Mouse (Mus musculus) midbrain, embryonic 14.5 days (tissue): Measurements from ENCODE around the gene Spem1. TPM values are rescaled to one million over a fixed set of nuclear protein-coding genes. Genes with fewer than 3 reads are reported as not detected.

Source experiments
- ATAC-seq: fragments of 200-750 bp; cut with Nextera tagmentation; 2 replicates; pipeline ENCODE4 v1.8.0; 2017; ENCODE audit warnings: moderate number of reproducible peaks, moderate library complexity; ENCODE audit not compliant: low FRiP score, low TSS enrichment
- DNase-seq: peaks from one replicate; pipeline ENCODE4 v3.0.0-alpha.2; 2015
- H3K27ac ChIP-seq: fragments of 300-500 bp; sonication (generic); replicated peaks from 2 replicates; pipeline ENCODE4 v1.5.1; 2014; ENCODE audit warnings: mild to moderate bottlenecking, low read depth, low read length, moderate library complexity
- H3K27me3 ChIP-seq: fragments of 300-500 bp; sonication (generic); 2 replicates; pipeline ENCODE4 v1.6.1; 2014; ENCODE audit warnings: low read length, control low read depth, mixed read lengths; ENCODE audit not compliant: control insufficient read depth, insufficient read depth
- H3K36me3 ChIP-seq: fragments of 300-500 bp; sonication (generic); 2 replicates; pipeline ENCODE4 v1.6.1; 2014; ENCODE audit warnings: low read length, control low read depth; ENCODE audit not compliant: control insufficient read depth, insufficient read depth
- H3K4me1 ChIP-seq: fragments of 300-500 bp; sonication (generic); 2 replicates; pipeline ENCODE4 v1.6.1; 2014; ENCODE audit warnings: mild to moderate bottlenecking, antibody characterized with exemption, low read length, control low read depth; ENCODE audit not compliant: control insufficient read depth, insufficient read depth
- H3K4me2 ChIP-seq: fragments of 300-500 bp; sonication (generic); 2 replicates; pipeline ENCODE4 v1.6.1; 2014; ENCODE audit warnings: mild to moderate bottlenecking, low read length, moderate library complexity
- H3K4me3 ChIP-seq: fragments of 300-500 bp; sonication (generic); replicated peaks from 2 replicates; pipeline ENCODE4 v1.5.1; 2014; ENCODE audit warnings: low read depth, low read length
- H3K9ac ChIP-seq: fragments of 300-500 bp; sonication (generic); replicated peaks from 2 replicates; pipeline ENCODE4 v1.6.1; 2014; ENCODE audit warnings: mild to moderate bottlenecking, low read length, moderate library complexity
- H3K9me3 ChIP-seq: fragments of 300-500 bp; sonication (generic); 2 replicates; pipeline ENCODE4 v1.6.1; 2016; ENCODE audit warnings: low read length, control low read depth, mixed read lengths; ENCODE audit not compliant: control insufficient read depth
- WGBS: fragments of 180-500 bp; shearing (Covaris S2); extraction: QIAGEN DNeasy Blood & Tissue Kit; methylation state at CpG from one replicate; pipeline ENCODE4 v1.1.7; 2014; 5-methylcytosine and 5-hydroxymethylcytosine counted together
- polyA plus RNA-seq: library from polyadenylated mRNA; unstranded; fragments of >200 nt; fragmentation: Nextera tagmentation; extraction: Ambion mirVana; gene quantifications from 2 replicates; pipeline ENCODE4 v1.2.1, GENCODE M21; 2014

Gene Spem1
- polyA plus RNA-seq, 1 experiment from 2014 or later: 0.49 TPM

- peak overlapping the region; percentile 94 for H3K4me3 ChIP-seq
- H3K27me3 ChIP-seq: no peaks in the 10 kb centered on the region
- H3K4me2 ChIP-seq: peak overlapping the region; percentile 99
- H3K4me1 ChIP-seq: peaks cover 31% of the 10 kb centered on the region
- no peaks in the 10 kb centered on the region for H3K9me3 ChIP-seq
- peak overlapping the region; percentile 96 for H3K27ac ChIP-seq
- H3K9ac ChIP-seq: peak overlapping the region; percentile 57
- ATAC-seq (no peak), DNase-seq (no peak)
- peaks cover 3% of the 10 kb centered on the region for H3K36me3 ChIP-seq
- WGBS: 0% methylated on average over 7 of the region's 7 CpGs
Observed at GRCm38 (mm10) chr11:69838714-69839104, 16.7 kb upstream of the Spem1 start.

GRCm38 (mm10) chr11:69837952-69838713, 16.2 kb upstream of the Spem1 start, which contains the start of gene Tmem256:
Gene Tmem256, plus strand, starts transcription at chr11:69838514.
- H3K27ac ChIP-seq: peak within 1 kb of the TSS; percentile 96
- H3K4me2 ChIP-seq: peak within 1 kb of the TSS; percentile 99
- H3K9ac ChIP-seq: peak within 1 kb of the TSS; percentile 95
- no peaks in the 10 kb centered on the region for H3K27me3 ChIP-seq
- peak; percentile 87 for ATAC-seq
- peak; percentile 98 for DNase-seq
- H3K36me3 ChIP-seq: peaks cover 8% of the 10 kb centered on the region
- H3K9me3 ChIP-seq: no peaks in the 10 kb centered on the region
- peak within 1 kb of the TSS; percentile 94 for H3K4me3 ChIP-seq
- H3K4me1 ChIP-seq: peaks cover 34% of the 10 kb centered on the region
- WGBS: under 1% methylated on average over 34 of the region's 34 CpGs

- peak; percentile 79; the same call in 1 of the 2 replicates for ATAC-seq
- Histone ChIP-seq H3K4me1 (peaks cover 34% of the 10 kb centered on the region), H3K36me3 (peaks cover 14% of the 10 kb centered on the region), H3K4me2 (peak within 1 kb of the TSS; percentile 99), H3K4me3 (peak within 1 kb of the TSS; percentile 94), H3K9me3 (no peaks in the 10 kb centered on the region), H3K9ac (peak within 1 kb of the TSS; percentile 95), H3K27ac (peak within 1 kb of the TSS; percentile 96), H3K27me3 (no peaks in the 10 kb centered on the region)
- DNase-seq: peak; percentile 93
- WGBS: 0% methylated on average over 32 of the region's 32 CpGs
Observed at GRCm38 (mm10) chr11:69837604-69837951, 15.6 kb upstream of the Spem1 start, which contains the start of gene Nlgn2. Gene Nlgn2, minus strand, starts transcription at chr11:69837784.

GRCm38 (mm10) chr11:69836703-69837576, 15.0 kb upstream of the Spem1 start:
- under 1% methylated on average over 52 of the region's 52 CpGs for WGBS
- peak overlapping the region; percentile 96 for H3K27ac ChIP-seq
- no peaks in the 10 kb centered on the region for H3K9me3 ChIP-seq
- ATAC-seq: peak; percentile 6; the same call in 1 of the 2 replicates
- H3K4me1 ChIP-seq: peaks cover 34% of the 10 kb centered on the region
- peak; percentile 72 for DNase-seq
- peak overlapping the region; percentile 95 for H3K9ac ChIP-seq
- peaks cover 20% of the 10 kb centered on the region for H3K36me3 ChIP-seq
- no peaks in the 10 kb centered on the region for H3K27me3 ChIP-seq
- peak overlapping the region; percentile 99 for H3K4me2 ChIP-seq
- H3K4me3 ChIP-seq: peak overlapping the region; percentile 94

GRCm38 (mm10) chr11:69835966-69836335, 14.0 kb upstream of the Spem1 start:
- peaks cover 34% of the 10 kb centered on the region for H3K4me1 ChIP-seq
- ATAC-seq (no peak), DNase-seq (peak; percentile 29)

GRCm38 (mm10) chr11:69835326-69835965, 13.5 kb upstream of the Spem1 start:
- Histone ChIP-seq H3K9ac (peak overlapping the region; percentile 95), H3K27me3 (no peaks in the 10 kb centered on the region), H3K4me1 (peaks cover 34% of the 10 kb centered on the region), H3K36me3 (peaks cover 34% of the 10 kb centered on the region), H3K4me2 (peak overlapping the region; percentile 99), H3K9me3 (no peaks in the 10 kb centered on the region), H3K4me3 (peak overlapping the region; percentile 94), H3K27ac (peak overlapping the region; percentile 96)
- under 1% methylated on average over 9 of the region's 9 CpGs for WGBS
- peak; percentile 64 for DNase-seq
- no peak for ATAC-seq

More at GRCm38 (mm10) chr11:69835966-69836335, 14.0 kb upstream of the Spem1 start:
- Histone ChIP-seq H3K27me3 (no peaks in the 10 kb centered on the region), H3K27ac (peak overlapping the region; percentile 96), H3K36me3 (peaks cover 29% of the 10 kb centered on the region), H3K4me2 (peak overlapping the region; percentile 99), H3K9me3 (no peaks in the 10 kb centered on the region), H3K4me3 (peak overlapping the region; percentile 94), H3K9ac (peak overlapping the region; percentile 95)
- 2% methylated on average over 4 of the region's 4 CpGs for WGBS

GRCm38 (mm10) chr11:69834001-69834549, 12.1 kb upstream of the Spem1 start:
- Histone ChIP-seq H3K4me1 (peaks cover 30% of the 10 kb centered on the region), H3K9ac (peak overlapping the region; percentile 95), H3K36me3 (peaks cover 41% of the 10 kb centered on the region), H3K4me2 (peak overlapping the region; percentile 99), H3K9me3 (no peaks in the 10 kb centered on the region), H3K27ac (peak overlapping the region; percentile 96), H3K4me3 (peak overlapping the region; percentile 94), H3K27me3 (no peaks in the 10 kb centered on the region)
- WGBS: 5% methylated on average over 47 of the region's 48 CpGs
- peak; percentile 71 for DNase-seq
- no peak for ATAC-seq

GRCm38 (mm10) chr11:69833554-69833953, 11.6 kb upstream of the Spem1 start:
- Histone ChIP-seq H3K9ac (peak overlapping the region; percentile 95), H3K9me3 (no peaks in the 10 kb centered on the region), H3K4me2 (peak overlapping the region; percentile 99), H3K36me3 (peaks cover 41% of the 10 kb centered on the region), H3K4me3 (peak overlapping the region; percentile 94), H3K27me3 (no peaks in the 10 kb centered on the region), H3K27ac (peak overlapping the region; percentile 96), H3K4me1 (peaks cover 27% of the 10 kb centered on the region)
- WGBS: 63% methylated on average over 8 of the region's 8 CpGs
- DNase-seq (no peak), ATAC-seq (no peak)
